Mouse (Mus musculus) thymus, adult 2 months (tissue): Measurements from ENCODE around the gene Mmp20.

ENCODE experiments used
- CTCF ChIP-seq: fragments of 200-500 bp; IDR thresholded peaks from 2 replicates; pipeline ENCODE4 v1.5.1; 2012; ENCODE audit warnings: mild to moderate bottlenecking, control low read depth, low read length, moderate library complexity, borderline replicate concordance; ENCODE audit not compliant: control insufficient read depth, poor library complexity, insufficient read depth; ENCODE audit errors: extremely low read depth
- POLR2A ChIP-seq: fragments of 200-500 bp; IDR thresholded peaks from 2 replicates; pipeline ENCODE4 v1.6.1; 2012; ENCODE audit warnings: mild to moderate bottlenecking, low read length, control low read depth, moderate library complexity; ENCODE audit not compliant: control insufficient read depth, poor library complexity, insufficient read depth; ENCODE audit errors: extremely low read depth

- TF ChIP-seq POLR2A (no peak), CTCF (no peak)
Measured at GRCm38 (mm10) chr9:7708698-7709097, 80.7 kb downstream of the Mmp20 start.
